Mouse (Mus musculus): Measurements from ENCODE around the gene Tstd2.

Gene Tstd2

DNA sequence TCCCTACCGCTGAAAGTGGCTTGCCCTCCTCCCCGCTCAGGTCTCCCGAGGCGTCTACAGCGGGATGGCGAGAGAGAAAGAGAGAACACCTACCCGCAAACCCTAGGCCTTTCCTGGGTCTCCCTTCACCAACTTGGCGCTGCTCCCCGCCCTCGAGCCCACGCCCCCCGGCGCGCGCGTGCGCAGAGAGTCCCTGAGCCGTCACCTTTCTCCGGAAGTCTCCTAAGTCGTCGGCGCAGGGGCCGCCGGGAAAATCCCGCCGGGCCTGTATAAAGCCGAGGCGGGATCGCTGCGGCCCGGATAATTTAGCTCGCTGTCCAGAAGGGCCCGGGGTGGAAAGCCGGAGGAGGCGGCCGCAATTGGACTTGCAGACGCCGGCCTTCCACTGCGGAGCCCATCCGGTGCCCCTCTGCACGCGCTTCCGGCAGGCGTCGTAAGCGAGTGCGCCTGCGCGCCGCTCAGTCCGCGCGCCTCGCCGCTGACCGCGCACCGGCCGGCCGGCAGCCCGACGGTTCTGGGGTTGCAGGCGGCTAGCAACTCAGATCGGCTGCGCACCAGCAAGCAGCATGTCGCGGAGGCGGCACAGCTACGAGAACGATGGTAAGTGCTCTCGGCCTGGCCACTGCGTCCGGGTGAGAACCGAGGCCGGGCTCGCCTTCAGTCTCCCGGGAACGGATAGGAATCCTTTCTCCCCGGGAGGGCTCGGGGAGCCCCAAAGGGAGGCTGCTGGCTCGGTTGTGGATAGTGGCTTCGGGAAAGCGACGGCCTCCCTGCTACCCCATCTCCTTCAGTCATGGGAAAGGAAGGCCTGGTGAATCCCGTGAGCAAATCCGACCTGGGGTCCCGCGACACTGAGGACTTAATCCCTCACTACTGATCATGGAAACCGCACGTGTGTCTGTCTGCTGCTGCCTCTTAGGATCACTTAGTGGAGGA lies at the start of gene Tstd2, which contains the start of gene Ncbp1:
Gene Tstd2 (minus strand): TSS at position 408 of the 936 bp plus-strand sequence.
Gene Ncbp1 (plus strand): TSS at position 327 of the 936 bp plus-strand sequence.
- peak; percentile 84 to 92 for DNase-seq

- DNase-seq = no peak
These were observed 48.0 kb upstream of the Tstd2 start for GRCm38 (mm10) chr4:46186466-46186865.

- DNase-seq = no peak
These were observed 47.4 kb upstream of the Tstd2 start for GRCm38 (mm10) chr4:46185890-46186289.

GRCm38 (mm10) chr4:46185423-46185822 lies 46.9 kb upstream of the Tstd2 start:
- DNase-seq = no peak

DNA sequence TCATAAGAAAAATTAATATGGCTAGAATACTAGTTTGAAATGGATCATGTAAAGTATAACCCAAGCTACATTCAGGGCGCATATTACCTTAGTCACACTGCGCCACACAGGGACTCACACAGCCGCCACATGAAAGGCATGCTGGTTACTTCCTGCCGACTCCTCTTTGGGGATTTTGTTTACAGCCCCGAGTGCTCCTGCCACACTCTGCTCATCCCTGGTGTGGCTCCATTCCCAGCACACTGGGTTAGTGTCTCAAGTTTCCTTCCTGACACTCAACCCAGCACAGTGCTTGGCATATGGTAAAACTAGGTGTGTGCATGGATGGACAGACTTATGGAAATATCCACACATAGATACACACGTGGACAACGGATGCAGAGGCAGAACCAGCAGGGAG lies 43.7 kb upstream of the Tstd2 start:
- DNase-seq = no peak

DNA sequence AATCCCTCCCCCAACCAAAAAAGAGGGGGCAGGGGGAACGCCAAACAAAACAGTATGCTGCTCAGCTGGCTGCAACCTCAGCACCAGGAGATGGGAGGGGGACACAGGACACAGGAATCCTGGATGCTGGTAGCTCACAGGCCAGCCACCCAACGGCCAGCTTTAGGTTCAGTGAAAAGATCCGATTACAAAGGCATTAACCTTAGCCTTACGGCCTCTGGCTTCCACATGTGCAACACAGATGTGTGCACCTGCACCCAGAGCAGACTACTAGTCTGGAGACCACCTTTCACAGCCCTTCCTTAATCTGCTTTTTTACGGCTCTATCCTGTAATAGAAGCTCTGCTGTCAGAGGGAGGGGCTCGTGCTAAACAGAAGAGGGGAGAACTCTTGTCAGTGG lies 42.7 kb upstream of the Tstd2 start:
- DNase-seq = no peak

DNA sequence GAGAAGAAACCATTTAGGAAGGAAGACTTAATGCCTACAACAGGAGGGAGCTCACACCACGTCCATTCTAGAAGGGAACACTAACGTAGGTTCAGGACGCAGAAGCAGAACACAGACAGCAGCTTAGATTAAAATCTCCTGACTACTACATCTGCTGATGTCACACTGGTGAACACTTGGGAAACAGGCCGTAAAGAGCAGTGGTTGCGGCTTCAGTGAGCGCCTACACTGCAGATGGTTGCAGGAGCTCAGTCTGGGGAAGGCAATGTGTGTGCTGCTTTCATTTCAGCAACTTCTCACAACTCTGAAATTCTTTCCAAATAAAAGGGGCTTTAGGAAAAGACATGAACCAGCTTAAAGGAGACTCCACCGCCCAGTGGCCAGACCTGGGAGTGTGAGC lies 39.0 kb upstream of the Tstd2 start:
- no peak for DNase-seq

- DNase-seq = no peak
These were observed 38.5 kb upstream of the Tstd2 start for GRCm38 (mm10) chr4:46177018-46177417.

GRCm38 (mm10) chr4:46176313-46176712 lies 37.8 kb upstream of the Tstd2 start:
- no peak for DNase-seq

DNA sequence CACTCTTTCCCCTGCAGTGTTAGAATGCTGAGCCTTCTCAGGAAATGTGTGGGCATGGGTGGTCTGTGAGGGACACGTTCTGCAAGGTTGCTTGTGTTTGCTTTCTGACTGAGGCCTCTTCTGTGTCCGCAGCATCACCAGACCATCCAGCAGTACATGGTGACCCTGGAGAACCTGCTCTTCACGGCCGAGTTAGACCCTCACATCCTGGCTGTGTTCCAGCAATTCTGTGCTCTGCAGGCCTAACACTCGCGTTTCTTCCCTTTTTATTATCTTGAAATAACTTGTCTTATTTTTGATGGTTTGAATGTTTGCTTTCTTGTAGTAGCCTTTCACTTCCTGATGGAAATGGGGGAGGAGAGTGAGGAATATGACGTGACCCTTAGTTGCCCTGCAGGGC lies 33.3 kb upstream of the Tstd2 start:
- DNase-seq = no peak

GRCm38 (mm10) chr4:46165831-46166230 lies 27.3 kb upstream of the Tstd2 start:
- DNase-seq = no peak

DNA sequence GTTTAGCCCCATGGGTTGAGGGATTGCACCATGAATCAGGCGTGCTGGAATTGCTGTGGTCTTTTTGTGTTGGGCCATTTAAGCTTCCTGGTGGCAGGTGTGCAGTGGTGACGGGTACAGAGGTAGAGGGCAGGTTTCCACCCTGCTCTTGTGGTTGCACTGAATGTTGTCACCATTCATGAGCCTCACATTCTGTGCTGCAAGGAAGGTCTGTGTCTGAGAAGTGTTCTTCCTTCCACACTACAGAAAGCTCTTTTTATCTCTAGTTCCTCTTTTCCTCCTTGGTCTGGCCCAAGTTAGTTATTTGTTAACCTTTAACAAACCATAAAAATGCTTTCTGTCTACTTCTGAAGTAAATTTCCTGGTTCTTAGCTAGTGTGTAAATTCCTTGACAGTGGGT lies 25.5 kb upstream of the Tstd2 start:
- no peak for DNase-seq

GRCm38 (mm10) chr4:46151903-46152544 lies 13.5 kb upstream of the Tstd2 start:
- DNase-seq = no peak

DNA sequence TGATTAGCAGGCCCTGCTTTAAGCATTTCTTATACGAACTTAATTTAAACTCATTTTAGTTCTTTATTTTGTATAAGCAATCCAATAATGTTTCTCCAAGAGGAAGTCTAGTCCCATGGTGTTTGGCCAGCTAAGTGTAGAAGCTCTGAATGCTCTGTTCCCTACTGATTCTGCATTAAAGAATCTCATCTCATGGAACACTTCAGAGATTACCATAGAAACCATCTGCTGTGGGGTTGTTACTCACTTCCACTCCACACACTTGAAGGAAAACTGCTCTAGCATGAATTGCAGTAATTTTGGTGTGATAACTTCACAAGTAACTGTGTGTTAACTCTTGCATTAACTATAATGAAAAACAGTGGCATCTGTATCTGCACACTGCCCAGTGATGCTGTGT lies 8.4 kb upstream of the Tstd2 start:
- no peak for DNase-seq

DNA sequence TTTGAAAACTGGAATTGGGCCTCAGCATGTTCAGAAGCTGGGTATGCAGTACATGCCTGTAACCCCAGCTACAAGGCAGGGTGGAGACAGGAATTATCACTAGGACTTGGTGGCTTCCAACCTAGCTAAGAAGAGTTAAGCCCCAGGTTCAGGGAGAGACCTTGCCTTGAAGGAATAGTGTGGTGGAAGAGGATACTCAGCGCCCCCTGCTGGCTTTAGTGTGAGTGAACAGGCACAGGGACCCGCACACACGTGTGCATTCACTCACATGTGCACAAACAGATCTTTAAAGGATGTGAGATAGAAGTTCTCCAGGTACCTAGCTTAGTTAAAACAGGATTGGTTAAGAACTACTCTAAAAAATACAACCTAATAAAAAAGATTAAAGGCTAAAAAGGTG lies 5.8 kb upstream of the Tstd2 start:
- DNase-seq = no peak

- no peak for DNase-seq
These were observed 736 bp downstream of the Tstd2 start for GRCm38 (mm10) chr4:46137629-46138286.

GRCm38 (mm10) chr4:46131791-46132190 lies 6.7 kb downstream of the Tstd2 start:
- no peak for DNase-seq

GRCm38 (mm10) chr4:46130221-46130620 lies 8.3 kb downstream of the Tstd2 start:
- peak; percentile 15 to 54 for DNase-seq

DNA sequence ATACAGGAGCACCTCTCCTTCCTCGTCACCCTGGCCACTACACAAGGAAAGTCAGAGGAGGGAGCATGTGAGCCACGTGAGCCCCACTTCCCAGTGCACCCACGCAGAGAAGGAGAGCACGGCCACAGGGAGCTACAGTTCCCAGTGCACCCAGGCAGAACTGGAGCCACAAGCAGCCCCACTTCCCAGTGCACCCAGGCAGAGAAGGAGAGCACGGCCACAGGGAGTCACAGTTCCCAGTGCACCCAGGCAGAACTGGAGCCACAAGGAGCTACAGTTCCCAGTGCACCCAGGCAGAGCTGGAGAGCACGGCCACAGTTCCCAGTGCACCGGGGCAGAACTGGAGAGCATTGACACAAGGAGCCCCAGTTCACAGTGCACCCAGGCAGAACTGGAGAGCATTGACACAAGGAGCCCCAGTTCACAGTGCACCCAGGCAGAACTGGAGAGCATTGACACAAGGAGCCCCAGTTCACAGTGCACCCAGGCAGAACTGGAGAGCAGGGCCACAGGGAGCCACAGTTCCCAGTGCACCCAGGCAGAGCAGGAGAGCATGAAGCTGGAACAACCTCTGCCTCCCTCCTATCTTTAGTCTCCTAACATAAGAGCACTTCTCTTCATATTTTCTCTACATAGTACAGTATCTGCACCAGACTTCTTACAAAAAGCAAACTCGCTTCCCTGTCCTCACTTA lies 9.0 kb downstream of the Tstd2 start:
- DNase-seq = no peak

GRCm38 (mm10) chr4:46126541-46126940 lies 12.0 kb downstream of the Tstd2 start:
- peak; percentile 18 to 61 for DNase-seq

DNA sequence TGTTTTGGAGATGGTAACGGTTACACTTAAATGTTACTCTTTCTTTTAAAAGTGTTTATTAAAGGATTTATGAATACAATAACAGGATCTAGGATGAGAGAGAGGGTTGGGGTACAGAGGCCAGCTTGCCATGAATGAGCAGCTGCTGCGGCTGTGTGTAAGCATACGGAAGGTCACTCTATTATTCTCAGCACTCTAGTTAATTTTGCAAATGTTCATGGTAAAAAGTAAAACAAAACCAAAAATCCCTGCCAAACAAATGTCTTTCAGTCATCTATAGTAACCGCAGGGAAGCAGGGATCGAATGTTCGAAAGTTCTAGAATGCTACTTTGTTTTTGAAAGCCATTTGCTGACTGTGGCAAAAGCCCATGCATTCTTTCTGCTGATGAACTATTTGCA lies 15.1 kb downstream of the Tstd2 start:
- no peak for DNase-seq

GRCm38 (mm10) chr4:46120767-46121166 lies 17.7 kb downstream of the Tstd2 start:
- DNase-seq = no peak

DNA sequence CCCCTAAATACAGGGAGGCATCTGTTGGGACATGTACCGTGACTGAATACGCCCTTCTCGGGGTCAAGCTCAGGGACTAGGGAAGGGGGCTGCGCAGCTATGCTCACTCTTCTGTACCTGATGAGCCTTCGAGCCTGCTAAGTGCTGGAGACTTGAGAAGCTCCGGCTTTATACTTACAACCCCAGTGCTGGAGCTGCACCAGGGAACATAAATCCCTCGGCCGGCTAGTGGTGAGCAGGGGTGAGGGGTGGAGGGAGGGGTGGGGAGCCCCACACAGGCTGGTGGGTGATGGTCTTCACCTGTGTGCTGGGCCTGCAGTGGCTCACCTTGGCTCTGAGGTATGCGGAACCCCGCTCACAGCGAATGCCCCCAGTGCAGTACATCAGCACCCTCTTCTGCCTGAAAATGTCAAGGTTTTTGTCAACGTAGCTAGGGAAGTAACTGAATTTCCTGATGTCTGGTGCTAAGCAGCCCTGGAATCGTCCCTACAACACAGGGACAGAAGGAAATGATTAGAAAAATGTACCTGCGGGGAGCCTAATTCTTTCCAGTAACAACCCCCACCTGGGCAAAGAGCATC lies 18.9 kb downstream of the Tstd2 start:
- DNase-seq = no peak

Data from spleen, adult 18-20 months (tissue).